Mouse (Mus musculus) liver, embryonic 14.5 days (tissue): Measurements from ENCODE around the gene Tab2.

Source experiments
- CTCF ChIP-seq: IDR thresholded peaks from 2 replicates; pipeline ENCODE4 v1.5.1; 2016; ENCODE audit warnings: antibody characterized with exemption, low read depth, control low read depth
- EP300 ChIP-seq: IDR thresholded peaks from 2 replicates; pipeline ENCODE4 v1.6.1; 2016; ENCODE audit warnings: antibody characterized with exemption, low read depth

GRCm38 (mm10) chr10:7883524-7883923 lies 72.5 kb downstream of the Tab2 start:
- TF ChIP-seq CTCF (peak; percentile 99), EP300 (no peak)
